Mouse (Mus musculus) hematopoietic stem cell, adult 5-6 weeks (primary cell): Measurements from ENCODE around the gene Tigd3. TPM values are rescaled to one million over a fixed set of nuclear protein-coding genes. Genes with fewer than 3 reads are reported as not detected.

Experiments
- ATAC-seq, 2 experiments: fragments of 125-278 bp in 1 of 2; replicated peaks in 1 of 2; 2 replicates each; pipeline ENCODE4 v1.8.0; 2016 to 2017; ENCODE audit warnings: inconsistent platforms in 2 of 2, mild to moderate bottlenecking in 2 of 2, moderate number of reproducible peaks in 2 of 2, low read depth in 1 of 2, moderate TSS enrichment in 1 of 2; ENCODE audit not compliant: low FRiP score in 2 of 2, poor library complexity in 2 of 2, severe bottlenecking in 2 of 2, insufficient read depth in 1 of 2, low TSS enrichment in 1 of 2
- total RNA-seq: library from RNA; stranded (forward); fragments of 172-1452, 232-1000 nt; gene quantifications from 2 replicates; pipeline ENCODE4 v1.2.3, GENCODE M21; 2017

Gene Tigd3
- 2.4 and 2.6 TPM in 2 replicates for total RNA-seq

- peak; percentile 97 to 99 for ATAC-seq
Measured at GRCm38 (mm10) chr19:5894002-5894678, at the start of gene Tigd3. Tigd3 (minus strand) TSS chr19:5894149.

GRCm38 (mm10) chr19:5943404-5943803 is 49.5 kb upstream of the Tigd3 start:
- no peak for ATAC-seq

- ATAC-seq, result no peak
Measured at GRCm38 (mm10) chr19:5942581-5942980, 48.6 kb upstream of the Tigd3 start.

GRCm38 (mm10) chr19:5940656-5941055 is 46.7 kb upstream of the Tigd3 start:
- no peak for ATAC-seq

GRCm38 (mm10) chr19:5940173-5940572 is 46.2 kb upstream of the Tigd3 start:
- ATAC-seq, result no peak

- no peak for ATAC-seq
Measured at GRCm38 (mm10) chr19:5939715-5940114, 45.8 kb upstream of the Tigd3 start.

GRCm38 (mm10) chr19:5938516-5938915 is 44.6 kb upstream of the Tigd3 start:
- no peak for ATAC-seq

GRCm38 (mm10) chr19:5937836-5938406 is 44.0 kb upstream of the Tigd3 start:
- ATAC-seq, result 0 out of 4 replicates have a peak, but pooled peaks of 1 of the 2 experiments have one; percentile 25

- ATAC-seq, result no peak
Measured at GRCm38 (mm10) chr19:5937095-5937835, 43.3 kb upstream of the Tigd3 start.

- ATAC-seq, result no peak
Measured at GRCm38 (mm10) chr19:5935691-5936090, 41.7 kb upstream of the Tigd3 start.

- no peak for ATAC-seq
Measured at GRCm38 (mm10) chr19:5935266-5935665, 41.3 kb upstream of the Tigd3 start.

- peak; percentile 32 to 41; a peak in 1 of 4 replicates for ATAC-seq
Measured at GRCm38 (mm10) chr19:5929634-5930596, 36.0 kb upstream of the Tigd3 start.

GRCm38 (mm10) chr19:5928546-5928945 is 34.6 kb upstream of the Tigd3 start:
- ATAC-seq, result no peak

- ATAC-seq, result no peak
Measured at GRCm38 (mm10) chr19:5928104-5928503, 34.2 kb upstream of the Tigd3 start.

- no peak for ATAC-seq
Measured at GRCm38 (mm10) chr19:5927532-5927931, 33.6 kb upstream of the Tigd3 start.

- no peak for ATAC-seq
Measured at GRCm38 (mm10) chr19:5927026-5927425, 33.1 kb upstream of the Tigd3 start.

GRCm38 (mm10) chr19:5925311-5925855 is 31.4 kb upstream of the Tigd3 start:
- ATAC-seq, result no peak
